Mouse (Mus musculus) hindbrain, postnatal 0 days (tissue): ENCODE measurements around the gene Cyp26c1. TPM values are rescaled to one million over a fixed set of nuclear protein-coding genes. Genes with fewer than 3 reads are reported as not detected.
A peak's percentile ranks its signal among the peaks of the same experiment; 100 is the strongest.

Source experiments
- ATAC-seq: fragments of 200-750 bp; cut with Nextera tagmentation; 2 replicates; pipeline ENCODE4 v1.8.0; 2017; ENCODE audit warnings: mild to moderate bottlenecking, moderate TSS enrichment, moderate library complexity
- DNase-seq: peaks from one replicate; pipeline ENCODE4 v3.0.0-alpha.2; 2015; ENCODE audit warnings: low spot score
- H3K27ac ChIP-seq: fragments of 300-500 bp; sonication (generic); 2 replicates; pipeline ENCODE4 v1.5.1; 2014; ENCODE audit warnings: mild to moderate bottlenecking
- H3K27me3 ChIP-seq: fragments of 300-500 bp; sonication (generic); 2 replicates; pipeline ENCODE4 v1.6.1; 2014; ENCODE audit warnings: low read length, mixed read lengths; ENCODE audit not compliant: insufficient read depth
- H3K36me3 ChIP-seq: fragments of 300-500 bp; sonication (generic); 2 replicates; pipeline ENCODE4 v1.6.1; 2014; ENCODE audit warnings: low read length, mixed read lengths; ENCODE audit not compliant: insufficient read depth
- H3K4me1 ChIP-seq: fragments of 300-500 bp; sonication (generic); 2 replicates; pipeline ENCODE4 v1.6.1; 2014; ENCODE audit warnings: antibody characterized with exemption, low read length, mixed read lengths; ENCODE audit not compliant: insufficient read depth
- H3K4me2 ChIP-seq: fragments of 300-500 bp; sonication (generic); 2 replicates; pipeline ENCODE4 v1.6.1; 2014; ENCODE audit warnings: low read depth, mild to moderate bottlenecking, low read length, moderate library complexity, mixed read lengths
- H3K4me3 ChIP-seq: fragments of 300-500 bp; sonication (generic); 2 replicates; pipeline ENCODE4 v1.5.1; 2014; ENCODE audit warnings: low read length
- H3K9ac ChIP-seq: fragments of 300-500 bp; sonication (generic); replicated peaks from 2 replicates; pipeline ENCODE4 v1.6.1; 2014; ENCODE audit warnings: mild to moderate bottlenecking, low read length, moderate library complexity, mixed read lengths
- H3K9me3 ChIP-seq: fragments of 300-500 bp; sonication (generic); 2 replicates; pipeline ENCODE4 v1.6.1; 2016; ENCODE audit warnings: low read length, mixed read lengths
- CTCF ChIP-seq: IDR thresholded peaks from 2 replicates; pipeline ENCODE4 v1.5.1; 2016; ENCODE audit warnings: antibody characterized with exemption, control low read depth, low read depth
- WGBS: fragments of 180-500 bp; shearing (Covaris S2); extraction: QIAGEN DNeasy Blood & Tissue Kit; methylation state at CpG from one replicate; pipeline ENCODE4 v1.1.7; 2014; 5-methylcytosine and 5-hydroxymethylcytosine counted together
- polyA plus RNA-seq: library from polyadenylated mRNA; unstranded; fragments of >200 nt; fragmentation: Nextera tagmentation; extraction: Ambion mirVana; gene quantifications from 2 replicates; pipeline ENCODE4 v1.2.1, GENCODE M21; 2015
- total RNA-seq: library from RNA; depleted of rRNA; stranded (reverse); fragments of >200 nt; gene quantifications from 2 replicates; pipeline ENCODE4 v1.2.3, GENCODE M21; 2014

Cyp26c1 gene
- total and polyA plus RNA-seq, 2 experiments from 2014 or later: not detected

GRCm38 (mm10) chr19:37692879-37693278 lies 7.5 kb downstream of the Cyp26c1 start:
- Histone ChIP-seq H3K27ac (no peak overlapping the region), H3K4me3 (peak overlapping the region; percentile 36), H3K4me2 (peak overlapping the region; percentile 59), H3K4me1 (0 out of 2 replicates have a peak, but pooled peaks cover 4% of the 10 kb centered on the region), H3K27me3 (peaks cover 100% of the 10 kb centered on the region), H3K36me3 (no peaks in the 10 kb centered on the region), H3K9ac (no peak overlapping the region), H3K9me3 (no peaks in the 10 kb centered on the region)
- TF ChIP-seq CTCF: no peak
- under 1% methylated on average over 40 of the region's 40 CpGs for whole genome bisulfite sequencing
- DNase-seq (peak; percentile 55), ATAC-seq (peak; percentile 47; the same call in 1 of the 2 replicates)

- ATAC-seq: no peak
- no peak for DNase-seq
- H3K27me3 ChIP-seq: peaks cover 100% of the 10 kb centered on the region
- 0 out of 2 replicates have a peak, but pooled peaks cover 4% of the 10 kb centered on the region for H3K4me1 ChIP-seq
- 29% methylated on average over 13 of the region's 13 CpGs for WGBS
- no peak overlapping the region for H3K9ac ChIP-seq
- H3K4me3 ChIP-seq: no peak overlapping the region
- no peak overlapping the region for H3K27ac ChIP-seq
- H3K9me3 ChIP-seq: no peaks in the 10 kb centered on the region
- no peak for TF ChIP-seq CTCF
- H3K4me2 ChIP-seq: no peak overlapping the region
- no peaks in the 10 kb centered on the region for H3K36me3 ChIP-seq
These were observed 9.8 kb downstream of the Cyp26c1 start for GRCm38 (mm10) chr19:37695146-37695545.

GRCm38 (mm10) chr19:37695762-37696602 lies 10.6 kb downstream of the Cyp26c1 start:
- ATAC-seq (no peak), DNase-seq (no peak)
- Histone ChIP-seq H3K27ac (no peak overlapping the region), H3K4me1 (0 out of 2 replicates have a peak, but pooled peaks cover 4% of the 10 kb centered on the region), H3K27me3 (peaks cover 100% of the 10 kb centered on the region), H3K36me3 (no peaks in the 10 kb centered on the region), H3K4me2 (peak overlapping the region; percentile 17; the same call in 1 of the 2 replicates), H3K9ac (no peak overlapping the region), H3K9me3 (no peaks in the 10 kb centered on the region), H3K4me3 (no peak overlapping the region; the same call in 1 of the 2 replicates)
- TF ChIP-seq CTCF: no peak
- 2% methylated on average over 42 of the region's 42 CpGs for WGBS

GRCm38 (mm10) chr19:37696603-37697334 lies 11.4 kb downstream of the Cyp26c1 start:
- no peak overlapping the region for H3K9ac ChIP-seq
- 3% methylated on average over 22 of the region's 22 CpGs for WGBS
- TF ChIP-seq CTCF: no peak
- peak overlapping the region; percentile 31 for H3K4me3 ChIP-seq
- peaks cover 98% of the 10 kb centered on the region for H3K27me3 ChIP-seq
- H3K36me3 ChIP-seq: no peaks in the 10 kb centered on the region
- no peak overlapping the region for H3K27ac ChIP-seq
- no peaks in the 10 kb centered on the region for H3K9me3 ChIP-seq
- H3K4me1 ChIP-seq: 0 out of 2 replicates have a peak, but pooled peaks cover 4% of the 10 kb centered on the region
- DNase-seq (no peak), ATAC-seq (no peak)
- peak overlapping the region; percentile 55 for H3K4me2 ChIP-seq

- ATAC-seq: no peak
- under 1% methylated on average over 18 of the region's 18 CpGs for WGBS
- Histone ChIP-seq H3K27ac (no peak overlapping the region), H3K36me3 (no peaks in the 10 kb centered on the region), H3K4me2 (peak overlapping the region; percentile 55), H3K4me3 (peak overlapping the region; percentile 31), H3K4me1 (0 out of 2 replicates have a peak, but pooled peaks cover 4% of the 10 kb centered on the region), H3K9ac (no peak overlapping the region), H3K9me3 (no peaks in the 10 kb centered on the region), H3K27me3 (peaks cover 97% of the 10 kb centered on the region)
- no peak for TF ChIP-seq CTCF
- no peak for DNase-seq
These were observed 11.9 kb downstream of the Cyp26c1 start for GRCm38 (mm10) chr19:37697335-37697636.

GRCm38 (mm10) chr19:37697651-37698272 lies 12.4 kb downstream of the Cyp26c1 start, which contains the start of gene Cyp26a1:
Gene Cyp26a1 (plus strand): TSS chr19:37697798.
- H3K9ac ChIP-seq: no peak within 1 kb of the TSS
- WGBS: under 1% methylated on average over 51 of the region's 51 CpGs
- no peak for DNase-seq
- peak within 1 kb of the TSS; percentile 31 for H3K4me3 ChIP-seq
- 0 out of 2 replicates have a peak, but pooled peaks cover 4% of the 10 kb centered on the region for H3K4me1 ChIP-seq
- no peak for TF ChIP-seq CTCF
- no peaks in the 10 kb centered on the region for H3K9me3 ChIP-seq
- peak within 1 kb of the TSS; percentile 55 for H3K4me2 ChIP-seq
- ATAC-seq: peak; percentile 30; the same call in 1 of the 2 replicates
- H3K27me3 ChIP-seq: peaks cover 97% of the 10 kb centered on the region
- H3K36me3 ChIP-seq: no peaks in the 10 kb centered on the region
- H3K27ac ChIP-seq: no peak within 1 kb of the TSS
